Mouse (Mus musculus): ENCODE data around the gene Gm7233.

Gene Gm7233

GRCm38 (mm10) chr14:43179567-43179966 is at the start of gene Gm7233:
Gm7233 (plus strand) TSS chr14:43179867.
- in situ Hi-C loops (cut with MboI, MseI), result loop anchor here in 1 of 2 experiments (10.0 kb wide), 1 partner anchor 85 kb away; no protein-coding TSS in a partner anchor

- in situ Hi-C loops (cut with MboI, MseI), result loop anchor here in 1 of 2 experiments (5.0 kb wide), 1 partner anchor 80 kb away; no protein-coding TSS in a partner anchor
Measured at GRCm38 (mm10) chr14:43167189-43167588, 12.5 kb upstream of the Gm7233 start.

- in situ Hi-C loops (cut with MboI, MseI), result loop anchor here in 1 of 2 experiments (5.0 kb wide), 1 partner anchor 81 kb away; no protein-coding TSS in a partner anchor
Measured at GRCm38 (mm10) chr14:43167942-43168341, 11.7 kb upstream of the Gm7233 start.

- in situ Hi-C loops (cut with MboI, MseI), result loop anchor here in 1 of 2 experiments (5.0 kb wide), 1 partner anchor 81 kb away; no protein-coding TSS in a partner anchor
Measured at GRCm38 (mm10) chr14:43168573-43169170, 11.0 kb upstream of the Gm7233 start.

- in situ Hi-C loops (cut with MboI, MseI), result loop anchor here (5.0 to 10.0 kb wide), 6 partner anchors 1118 to 1910 kb away; partner anchors contain the start of genes Gm7951 (in 1 of the 2) and Gm8232 (in 1 of the 2)
Measured at GRCm38 (mm10) chr14:43235204-43235603, 55.5 kb downstream of the Gm7233 start, which contains the start of gene Gm8122. Gm8122 (minus strand) TSS chr14:43235304.
